Mouse (Mus musculus): ENCODE data around the gene Asah2. TPM values are rescaled to one million over a fixed set of nuclear protein-coding genes. Genes with fewer than 3 reads are reported as not detected.
"Not testable (repeated sequence)": the region's sequence is repeated elsewhere in the genome, so short reads cannot be mapped to it uniquely, and the experiment has no call there.

Asah2 gene
- polyA plus RNA-seq (2021), result 35.4 TPM

DNA sequence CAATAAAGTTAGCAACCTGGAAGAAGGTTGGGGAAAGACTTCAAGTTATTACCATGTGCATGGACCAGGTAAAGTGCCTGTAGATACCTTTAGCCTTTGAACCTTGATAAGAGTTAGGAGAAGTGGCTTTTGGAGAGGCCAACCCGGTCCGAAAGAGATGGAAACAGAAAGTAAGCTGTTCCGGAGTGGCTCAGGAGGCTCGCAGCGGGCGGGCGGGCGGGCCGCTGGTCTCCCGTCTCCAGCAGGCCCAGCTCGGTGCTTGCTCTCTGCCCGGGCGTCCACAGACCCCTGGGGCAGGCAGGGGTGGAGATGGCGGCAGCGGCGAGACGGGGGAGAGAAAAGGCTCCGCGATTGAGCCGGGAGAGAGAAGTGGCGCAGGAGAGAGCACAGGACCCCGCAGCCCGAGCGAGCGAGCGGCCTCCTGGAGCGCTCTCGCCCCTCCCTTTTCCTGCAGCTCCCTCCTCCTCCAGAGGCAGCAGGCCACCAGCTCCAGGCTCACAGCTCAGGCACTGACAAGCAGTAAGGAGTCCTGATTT, at the start of gene Asah2:
TSS of gene Asah2 (minus strand) at position 441 of the 536 bp plus-strand sequence.
- ATAC-seq, result peak; percentile 97
- no peaks in the 10 kb centered on the region for H3K27me3 ChIP-seq
- in situ Hi-C loops (cut with MboI; ENCODE audit: low pct_unique_long_range_greater_than_20kb), result no loop called here
- TF ChIP-seq CTCF (IDR thresholded peaks at IDR 0.05), result no peak
- peak; percentile 30 for DNase-seq (ENCODE audit: low read depth, low spot score)
- POLR2A ChIA-PET, result no interaction called here
- CTCF ChIA-PET, result no interaction called here

DNA sequence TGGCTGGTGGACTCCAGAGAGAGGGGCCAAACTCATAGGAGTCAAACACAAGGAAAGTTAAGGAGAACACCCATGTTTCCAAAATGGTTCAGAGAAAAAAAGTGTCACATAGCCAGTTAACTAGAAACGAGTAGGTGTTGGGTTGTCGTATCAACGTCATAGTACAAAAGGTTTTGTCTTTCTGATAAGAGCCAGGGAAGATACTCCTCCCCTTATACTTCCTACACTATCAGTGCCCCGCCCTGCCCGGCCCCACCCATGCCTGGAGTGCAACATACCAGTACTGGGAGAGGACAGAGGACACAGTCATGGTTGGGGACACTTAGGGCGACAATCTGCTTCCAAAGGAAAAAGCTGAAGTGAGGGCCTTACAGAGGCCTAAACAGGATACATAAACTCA, 49.0 kb upstream of the Asah2 start:
- POLR2A ChIA-PET, result no interaction called here

DNA sequence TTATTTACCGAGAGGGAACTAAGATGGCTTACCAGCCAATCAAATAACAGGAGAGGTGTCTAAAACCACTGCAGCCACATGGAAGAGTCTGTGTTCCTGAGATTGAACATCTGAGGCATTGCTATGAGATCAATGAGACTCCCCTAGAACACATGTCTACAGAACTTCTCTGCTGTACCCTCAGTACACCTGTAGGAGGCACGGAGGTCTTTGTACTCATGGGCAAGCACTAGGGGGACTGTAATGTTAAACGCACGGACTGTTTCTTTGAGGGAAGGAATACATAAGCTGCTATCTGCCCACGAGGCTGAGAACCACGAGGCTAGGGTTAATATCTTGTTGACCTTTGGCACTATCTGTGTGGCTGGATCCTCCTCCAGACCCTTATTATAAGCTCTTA, 44.5 kb upstream of the Asah2 start:
- H3K27me3 ChIP-seq, result no peaks in the 10 kb centered on the region
- DNase-seq (ENCODE audit: low read depth, low spot score) (no peak), ATAC-seq (no peak)
- ChIA-PET CTCF (interaction anchor here (1.3 kb wide), 2 partner anchors 16 to 22 kb away, joined by 3 read pairs; no protein-coding TSS in a partner anchor), POLR2A (interaction anchor here (0.6 to 0.7 kb wide), 2 partner anchors 15 to 41 kb away, joined by 3 read pairs; no protein-coding TSS in a partner anchor)
- in situ Hi-C loops (cut with MboI; ENCODE audit: low pct_unique_long_range_greater_than_20kb), result loop anchor here (25.0 kb wide), 1 partner anchor 535 kb away; no protein-coding TSS in a partner anchor
- no peak for TF ChIP-seq CTCF (IDR thresholded peaks at IDR 0.05)

More for the DNA sequence above, 49.0 kb upstream of the Asah2 start:
- H3K27me3 ChIP-seq, result no peaks in the 10 kb centered on the region
- DNase-seq (ENCODE audit: low read depth, low spot score) (no peak), ATAC-seq (no peak)
- CTCF ChIA-PET, result no interaction called here
- in situ Hi-C loops (cut with MboI; ENCODE audit: low pct_unique_long_range_greater_than_20kb), result loop anchor here (25.0 kb wide), 1 partner anchor 530 kb away; no protein-coding TSS in a partner anchor
- no peak for TF ChIP-seq CTCF (IDR thresholded peaks at IDR 0.05)

DNA sequence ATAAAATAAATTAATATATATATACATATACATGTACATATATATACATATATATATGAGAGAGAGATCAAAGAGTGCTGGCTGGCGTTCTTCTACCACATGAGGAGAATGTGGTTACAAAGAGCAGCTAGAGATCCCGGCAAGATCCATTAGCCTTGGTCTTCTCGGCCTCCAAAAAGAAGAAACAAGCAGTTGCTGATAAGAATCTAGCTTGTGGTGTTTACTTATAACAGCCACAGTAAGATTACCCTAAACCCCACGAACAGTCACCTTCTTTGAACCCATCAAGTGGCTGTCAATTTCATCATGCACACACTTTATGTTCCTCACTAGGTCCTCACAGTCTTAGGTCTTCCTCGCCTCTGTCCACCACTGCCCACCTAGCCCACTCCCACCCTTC, 40.7 kb upstream of the Asah2 start:
- H3K27me3 ChIP-seq, result no peaks in the 10 kb centered on the region
- ChIA-PET CTCF (interaction anchor here (1.4 to 1.9 kb wide), 2 partner anchors 10 to 21 kb away, joined by 3 to 5 read pairs; no protein-coding TSS in a partner anchor), POLR2A (interaction anchor here (0.5 kb wide), 1 partner anchor 10 kb away, joined by 3 read pairs; no protein-coding TSS in a partner anchor)
- ATAC-seq (no peak), DNase-seq (ENCODE audit: low read depth, low spot score) (no peak)
- TF ChIP-seq CTCF (IDR thresholded peaks at IDR 0.05), result no peak
- in situ Hi-C loops (cut with MboI; ENCODE audit: low pct_unique_long_range_greater_than_20kb), result no loop called here

DNA sequence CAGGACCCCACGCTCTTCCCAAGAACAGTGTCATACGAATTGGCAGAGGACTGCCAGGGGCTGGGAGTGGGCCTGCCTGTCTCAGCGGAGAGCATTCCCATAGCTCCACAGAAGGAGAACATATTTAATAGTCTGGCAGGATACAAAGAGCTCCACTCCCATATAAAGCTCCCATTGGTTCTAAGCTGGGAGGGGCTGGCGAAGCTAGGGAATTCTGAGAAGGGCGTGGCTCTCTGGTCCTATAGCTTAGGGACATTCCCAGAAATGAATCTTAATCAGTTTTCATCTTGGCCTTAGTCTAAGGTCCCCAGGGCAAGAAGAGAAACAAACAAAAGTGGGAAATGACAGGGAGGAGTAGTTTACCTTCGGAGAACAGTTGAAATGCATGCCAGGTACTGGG, 34.4 kb upstream of the Asah2 start:
- TF ChIP-seq CTCF (IDR thresholded peaks at IDR 0.05), result no peak
- ATAC-seq, result no peak
- H3K27me3 ChIP-seq, result no peaks in the 10 kb centered on the region
- ChIA-PET POLR2A (no interaction called here), CTCF (interaction anchor here (1.0 to 1.9 kb wide), 2 partner anchors 14 to 37 kb away, joined by 3 to 4 read pairs; no protein-coding TSS in a partner anchor)
- in situ Hi-C loops (cut with MboI; ENCODE audit: low pct_unique_long_range_greater_than_20kb), result no loop called here
- DNase-seq (ENCODE audit: low read depth, low spot score), result no peak

DNA sequence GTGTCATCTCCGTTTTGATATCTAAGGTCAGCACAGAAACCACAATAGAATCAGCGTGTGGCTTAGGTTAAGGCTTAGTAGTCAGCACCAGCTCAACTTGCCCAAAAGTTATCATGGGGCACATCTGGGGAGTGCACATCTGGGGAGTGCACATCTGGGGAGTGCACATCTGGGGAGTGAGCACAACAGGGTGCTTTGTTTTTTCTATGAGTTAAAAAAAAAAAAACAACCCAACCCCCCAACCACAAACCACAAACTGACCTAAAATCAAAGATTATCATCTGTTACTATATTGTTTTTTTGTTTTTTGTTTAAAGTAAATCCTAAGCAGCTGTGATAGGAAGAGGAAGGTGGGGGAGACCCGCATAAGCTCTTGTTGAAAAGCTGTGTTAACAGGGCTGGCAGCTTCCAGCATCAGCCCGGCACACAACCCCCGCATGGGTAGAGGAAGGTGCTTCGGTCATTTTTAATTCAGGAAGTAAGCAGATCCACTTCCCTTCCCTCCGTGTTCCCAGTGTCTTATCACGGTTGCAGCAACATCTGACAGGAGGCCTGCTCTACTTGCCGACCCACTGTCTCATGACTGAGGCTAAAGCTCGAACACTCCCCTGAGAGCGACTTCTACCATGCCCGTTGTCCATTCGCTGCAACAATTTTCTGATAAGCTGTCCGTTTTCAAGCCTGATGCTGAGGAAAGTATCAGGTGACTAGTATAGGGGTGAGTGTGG, 30.5 kb upstream of the Asah2 start:
- H3K27me3 ChIP-seq, result no peaks in the 10 kb centered on the region
- in situ Hi-C loops (cut with MboI; ENCODE audit: low pct_unique_long_range_greater_than_20kb), result no loop called here
- POLR2A ChIA-PET, result interaction anchor here (0.7 to 0.8 kb wide), 2 partner anchors 11 to 13 kb away, joined by 3 read pairs; no protein-coding TSS in a partner anchor
- DNase-seq (ENCODE audit: low read depth, low spot score), result no peak
- CTCF ChIA-PET, result interaction anchor here (1.2 to 1.7 kb wide), 2 partner anchors 9 to 31 kb away, joined by 3 read pairs; no protein-coding TSS in a partner anchor
- ATAC-seq, result no peak
- no peak for TF ChIP-seq CTCF (IDR thresholded peaks at IDR 0.05)

DNA sequence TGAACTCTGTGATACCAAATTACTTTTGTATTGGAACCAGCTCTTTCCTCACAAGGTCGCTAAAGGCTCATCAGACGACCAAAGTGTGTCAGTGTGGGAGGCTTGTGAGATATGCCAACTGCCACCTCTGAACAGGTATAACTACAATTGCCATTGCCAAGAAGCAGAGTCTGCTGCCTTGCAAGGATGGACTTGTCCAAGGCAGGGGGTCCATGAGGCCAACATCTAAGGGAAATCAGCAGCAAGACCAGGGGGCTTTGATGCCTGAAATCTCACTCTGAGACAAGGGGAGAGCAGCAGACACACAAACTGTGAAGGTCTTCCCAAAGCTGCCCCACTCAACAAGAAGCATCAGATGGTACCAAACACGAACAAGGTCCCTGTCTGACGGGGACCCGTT, 29.9 kb upstream of the Asah2 start:
- CTCF ChIA-PET, result interaction anchor here (2.1 kb wide), 1 partner anchor 32 kb away, joined by 8 read pairs; no protein-coding TSS in a partner anchor
- POLR2A ChIA-PET, result interaction anchor here (0.8 kb wide), 1 partner anchor 14 kb away, joined by 3 read pairs; no protein-coding TSS in a partner anchor
- ATAC-seq, result no peak
- TF ChIP-seq CTCF (IDR thresholded peaks at IDR 0.05), result no peak
- H3K27me3 ChIP-seq, result no peaks in the 10 kb centered on the region
- DNase-seq (ENCODE audit: low read depth, low spot score), result no peak
- in situ Hi-C loops (cut with MboI; ENCODE audit: low pct_unique_long_range_greater_than_20kb), result no loop called here

DNA sequence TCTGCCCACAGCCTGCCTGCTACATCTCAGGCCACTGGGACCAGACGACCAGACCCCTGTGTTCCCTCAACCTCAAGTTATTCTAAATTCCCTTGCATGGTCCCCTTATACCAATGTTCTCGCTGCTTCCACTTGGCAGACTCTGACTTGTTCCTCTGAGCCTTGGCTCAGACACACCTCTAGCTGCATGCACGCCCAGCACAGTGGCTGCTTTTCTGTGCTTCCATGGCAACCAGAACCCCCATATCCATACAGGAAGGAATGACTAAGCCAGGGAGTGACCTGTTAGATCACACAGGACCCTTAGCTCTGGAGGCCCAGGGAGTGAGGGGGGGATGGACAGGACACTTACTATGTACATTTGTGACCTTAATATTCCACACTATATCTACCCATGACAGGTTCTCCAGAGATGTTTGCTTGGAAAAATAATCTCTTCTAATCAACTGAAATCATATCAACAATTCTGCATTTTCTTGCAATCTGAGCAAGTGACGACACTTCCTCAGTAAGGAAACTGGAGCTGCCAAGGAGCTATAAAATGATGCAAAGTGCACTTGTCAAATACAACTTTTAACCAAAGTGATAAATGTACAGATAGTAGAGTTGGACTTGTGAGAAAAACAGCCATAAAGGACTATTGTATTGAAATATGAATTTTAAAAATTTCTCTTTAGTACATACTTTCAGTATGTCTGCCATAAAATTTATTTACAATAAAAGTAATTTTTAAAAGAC, 29.0 kb upstream of the Asah2 start:
- TF ChIP-seq CTCF (IDR thresholded peaks at IDR 0.05), result no peak
- no peaks in the 10 kb centered on the region for H3K27me3 ChIP-seq
- ATAC-seq, result no peak
- ChIA-PET CTCF (interaction anchor here (2.1 kb wide), 1 partner anchor 33 kb away, joined by 8 read pairs; no protein-coding TSS in a partner anchor), POLR2A (no interaction called here)
- in situ Hi-C loops (cut with MboI; ENCODE audit: low pct_unique_long_range_greater_than_20kb), result no loop called here
- DNase-seq (ENCODE audit: low read depth, low spot score), result no peak

DNA sequence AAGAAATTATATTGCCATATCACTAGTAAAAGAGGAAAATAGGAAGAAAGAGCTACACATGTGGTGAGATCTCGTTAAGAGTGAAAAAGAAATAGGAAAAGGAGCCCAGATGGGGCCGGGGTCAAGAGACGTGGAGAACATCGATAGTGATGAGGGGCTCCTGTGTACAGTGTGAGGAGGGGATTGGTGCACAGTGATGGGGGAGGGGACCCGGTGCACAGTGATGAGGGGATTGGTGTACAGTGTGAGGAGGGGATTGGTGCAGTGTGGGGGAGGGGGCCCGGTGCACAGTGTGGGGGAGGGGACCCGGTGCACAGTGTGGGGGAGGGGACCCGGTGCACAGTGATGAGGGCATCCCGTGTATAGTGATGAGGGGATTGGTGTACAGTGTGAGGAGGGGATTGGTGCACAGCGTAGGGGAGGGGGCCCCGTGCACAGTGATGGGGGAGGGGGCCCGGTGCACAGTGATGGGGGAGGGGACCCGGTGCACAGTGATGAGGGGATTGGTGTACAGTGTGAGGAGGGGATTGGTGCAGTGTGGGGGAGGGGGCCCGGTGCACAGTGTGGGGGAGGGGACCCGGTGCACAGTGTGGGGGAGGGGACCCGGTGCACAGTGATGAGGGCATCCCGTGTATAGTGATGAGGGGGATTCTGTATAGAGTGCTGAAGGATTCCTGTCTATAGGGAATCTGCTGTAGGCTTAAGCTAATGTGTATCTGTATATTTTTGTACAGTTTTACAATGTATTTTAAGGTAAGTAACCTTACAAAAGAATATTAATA, 23.9 kb upstream of the Asah2 start:
- ATAC-seq; POLR2A ChIA-PET; DNase-seq (ENCODE audit: low read depth, low spot score); CTCF ChIA-PET; H3K27me3 ChIP-seq; in situ Hi-C loops (cut with MboI; ENCODE audit: low pct_unique_long_range_greater_than_20kb): not testable (repeated sequence)

DNA sequence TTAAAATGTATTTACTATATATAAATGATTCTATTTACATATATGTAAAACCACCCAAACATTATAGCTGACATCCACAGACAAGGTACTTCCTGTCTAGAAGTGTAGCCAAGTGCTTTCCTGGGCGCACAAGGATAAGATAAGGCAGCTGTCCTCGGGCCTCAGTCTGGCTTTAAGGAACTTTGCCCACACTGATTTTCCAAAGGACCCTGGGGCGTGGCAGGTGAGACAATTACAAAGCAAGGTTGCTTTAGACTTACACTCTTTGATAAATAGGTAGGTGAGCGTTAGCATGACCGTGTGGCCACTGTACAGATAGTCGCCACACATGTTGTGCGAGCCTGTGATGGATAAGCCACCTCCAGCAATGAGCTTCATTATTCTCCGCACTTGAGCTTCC, 21.3 kb upstream of the Asah2 start:
- no peak for ATAC-seq
- CTCF ChIA-PET, result interaction anchor here (1.4 kb wide), 1 partner anchor 10 kb away, joined by 3 read pairs; no protein-coding TSS in a partner anchor
- in situ Hi-C loops (cut with MboI; ENCODE audit: low pct_unique_long_range_greater_than_20kb), result no loop called here
- DNase-seq (ENCODE audit: low read depth, low spot score), result no peak
- POLR2A ChIA-PET, result no interaction called here
- no peaks in the 10 kb centered on the region for H3K27me3 ChIP-seq
- no peak for TF ChIP-seq CTCF (IDR thresholded peaks at IDR 0.05)
